Mouse (Mus musculus): ENCODE data around the gene Dtnb. TPM values are rescaled to one million over a fixed set of nuclear protein-coding genes. Genes with fewer than 3 reads are reported as not detected.

The Dtnb gene
- total RNA-seq, 4 experiments from 2014 or later, result 109 to 123 (median 113) TPM

DNA sequence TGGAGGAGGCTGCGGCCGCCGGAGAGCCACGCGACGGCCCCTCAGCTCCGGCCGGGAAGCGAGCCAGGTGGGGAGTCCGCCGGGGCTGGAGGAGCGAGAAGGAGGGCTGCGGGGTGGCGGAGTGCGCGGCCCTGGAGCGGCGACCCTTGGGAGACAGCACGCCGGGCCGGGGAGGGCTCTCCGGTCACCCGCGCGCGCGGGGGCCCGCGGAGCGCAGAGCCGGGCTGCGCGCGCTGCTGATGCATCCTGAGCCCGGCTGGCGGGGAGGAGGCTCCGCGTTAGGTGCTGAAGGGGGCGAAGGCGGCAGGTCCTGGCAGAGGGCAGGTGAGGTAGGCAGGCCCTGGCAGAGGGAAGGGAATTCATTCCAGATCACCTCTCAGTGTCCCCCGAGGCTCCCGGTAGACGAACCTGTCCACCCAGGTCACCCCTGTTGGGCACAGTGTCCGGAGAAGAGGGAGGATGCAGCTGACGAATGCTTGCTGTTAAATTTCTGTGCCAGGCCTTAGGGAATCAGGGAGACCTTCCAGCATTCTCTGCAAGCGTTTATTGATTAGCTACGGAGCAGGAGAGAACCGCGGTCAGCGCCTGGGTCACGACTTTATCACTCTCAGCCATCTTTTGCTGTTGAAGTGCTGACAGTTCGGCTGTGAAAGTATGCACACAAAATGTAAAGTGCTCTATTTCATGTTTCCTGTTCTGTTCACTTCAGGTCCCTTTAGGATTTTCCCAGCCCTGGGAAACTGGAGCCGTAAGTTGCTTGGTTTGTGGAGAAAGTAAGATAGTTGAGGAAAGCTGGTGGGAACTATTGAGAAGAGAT is 608 bp downstream of the Dtnb start:
- DNase-seq (ENCODE audit: low spot score in 2 of 2), result peak; percentile 24 to 29

DNA sequence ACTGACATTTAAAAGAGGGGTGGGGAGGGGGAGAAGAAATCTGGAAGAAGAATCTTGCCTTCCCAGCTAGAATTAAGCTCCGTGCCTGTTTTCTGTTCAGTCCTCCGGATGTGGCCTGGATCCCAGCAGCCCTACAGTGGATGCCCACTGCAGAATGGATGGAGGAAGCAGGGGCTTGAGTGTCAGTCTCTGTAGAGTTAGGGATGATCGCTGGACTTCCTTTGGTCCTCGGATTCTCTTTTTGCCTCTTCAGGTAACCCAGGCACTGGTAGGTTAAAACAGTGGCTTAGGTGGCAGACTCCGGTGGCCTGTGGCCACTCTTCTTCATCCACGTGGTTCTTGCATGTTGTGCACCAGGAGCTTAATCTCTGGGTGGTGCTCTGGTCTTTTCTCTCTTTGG is 1.2 kb downstream of the Dtnb start:
- DNase-seq (ENCODE audit: low spot score in 2 of 2), result no peak

DNA sequence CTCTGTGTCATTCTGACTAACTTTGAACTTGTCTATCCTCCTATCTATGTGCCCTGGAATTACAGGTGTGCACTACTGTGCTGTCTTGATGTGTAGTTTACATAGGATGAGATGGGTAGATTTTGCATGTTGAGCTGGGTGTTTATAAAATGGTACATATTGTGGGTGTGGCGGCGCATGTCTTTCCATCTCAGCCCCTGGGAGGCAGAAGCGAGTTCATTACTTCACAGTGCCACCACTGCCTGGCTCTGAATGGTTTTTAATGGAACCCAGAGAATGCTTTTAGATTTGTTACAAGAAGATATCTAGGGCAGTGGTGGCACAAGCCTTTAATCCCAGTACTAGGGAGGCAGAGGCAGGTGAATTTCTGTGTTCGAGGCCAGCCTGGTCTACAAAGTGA is 2.5 kb downstream of the Dtnb start:
- DNase-seq (ENCODE audit: low spot score in 2 of 2), result no peak

DNA sequence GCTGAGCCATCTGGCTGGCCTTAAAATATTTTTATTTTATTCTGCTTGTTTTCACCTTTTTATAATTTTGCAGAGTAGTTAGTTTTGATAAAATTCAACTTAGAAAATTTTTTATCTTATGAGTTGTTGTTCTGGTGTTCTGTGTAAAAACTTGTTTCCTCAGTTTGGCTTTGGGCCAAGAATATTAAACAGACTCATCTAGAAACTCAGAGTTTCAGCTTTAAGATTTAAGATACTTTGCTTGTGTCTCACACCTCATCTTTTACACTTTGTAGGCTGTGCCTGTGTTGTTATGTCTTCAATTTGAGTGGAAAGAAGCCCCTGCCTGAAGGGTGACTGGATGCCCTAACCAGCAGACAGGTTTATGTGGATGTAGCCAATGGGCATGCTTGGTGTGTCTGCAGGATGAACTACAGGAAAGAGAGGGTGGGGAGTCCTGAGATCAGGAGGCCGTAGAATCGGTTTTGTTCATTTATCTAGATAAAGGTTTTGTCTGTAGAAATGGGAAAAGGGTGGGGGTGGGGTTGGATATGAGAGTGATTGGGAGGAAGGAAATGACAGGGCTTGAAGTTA is 7.9 kb downstream of the Dtnb start:
- DNase-seq (ENCODE audit: low spot score in 2 of 2), result no peak

DNA sequence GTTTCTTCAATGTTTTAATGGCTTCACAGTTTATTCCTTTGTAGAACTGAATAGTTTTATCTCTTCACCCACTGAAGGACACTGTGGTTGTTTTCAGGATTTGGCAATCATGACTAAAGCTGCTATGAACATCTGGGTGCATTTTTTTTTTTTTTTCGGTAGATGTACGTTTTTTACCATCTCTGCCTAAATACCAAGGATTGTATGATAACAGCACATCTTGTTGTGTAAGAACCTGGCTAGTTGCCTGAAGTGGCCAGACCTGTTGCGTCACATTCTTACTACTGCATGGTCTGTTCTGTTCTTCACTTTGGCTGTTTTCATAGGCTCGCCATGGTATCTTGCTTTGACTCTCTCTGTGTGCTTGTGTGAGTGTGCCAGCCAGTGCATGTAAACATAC is 10.4 kb downstream of the Dtnb start:
- DNase-seq (ENCODE audit: low spot score in 2 of 2), result no peak

DNA sequence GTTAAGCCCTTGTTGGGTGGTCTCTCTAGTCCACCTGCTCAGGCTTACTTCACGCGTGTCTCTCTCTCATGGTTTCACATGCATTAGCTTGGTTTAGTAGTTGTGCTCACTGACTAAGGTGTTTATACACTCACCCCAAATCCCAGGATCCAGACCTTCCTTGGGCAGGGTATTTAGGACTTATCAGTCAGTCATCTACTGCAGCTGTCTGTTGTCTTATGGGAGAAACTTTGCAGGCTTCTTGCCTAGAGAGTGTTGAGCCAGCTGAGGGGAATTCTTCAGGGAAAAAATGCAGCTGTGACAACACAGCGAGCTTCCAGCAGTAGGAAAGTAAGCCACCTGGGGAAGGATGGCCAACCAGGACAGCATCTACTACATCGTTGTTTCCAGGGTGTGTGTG is 13.3 kb downstream of the Dtnb start:
- DNase-seq (ENCODE audit: low spot score in 2 of 2), result no peak

DNA sequence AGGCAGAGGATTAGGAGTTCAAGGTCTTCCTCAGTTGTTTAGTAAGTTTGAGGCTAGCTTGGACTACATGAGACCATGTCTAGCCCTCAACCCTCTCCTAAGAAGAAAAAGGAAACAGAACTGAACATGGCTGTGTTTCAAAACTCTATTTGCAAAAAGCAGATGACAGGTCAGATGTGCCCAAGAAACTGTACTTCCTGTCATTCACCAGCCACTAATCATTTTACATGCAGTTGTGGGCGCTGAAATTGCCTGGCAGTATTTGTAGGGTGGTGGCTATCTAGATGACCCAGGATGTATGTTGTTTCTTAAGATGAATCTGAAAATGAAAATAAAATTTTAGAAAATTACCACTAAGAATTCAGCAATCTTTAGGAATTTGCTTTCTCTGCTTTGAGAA is 14.8 kb downstream of the Dtnb start:
- DNase-seq (ENCODE audit: low spot score in 2 of 2), result no peak

DNA sequence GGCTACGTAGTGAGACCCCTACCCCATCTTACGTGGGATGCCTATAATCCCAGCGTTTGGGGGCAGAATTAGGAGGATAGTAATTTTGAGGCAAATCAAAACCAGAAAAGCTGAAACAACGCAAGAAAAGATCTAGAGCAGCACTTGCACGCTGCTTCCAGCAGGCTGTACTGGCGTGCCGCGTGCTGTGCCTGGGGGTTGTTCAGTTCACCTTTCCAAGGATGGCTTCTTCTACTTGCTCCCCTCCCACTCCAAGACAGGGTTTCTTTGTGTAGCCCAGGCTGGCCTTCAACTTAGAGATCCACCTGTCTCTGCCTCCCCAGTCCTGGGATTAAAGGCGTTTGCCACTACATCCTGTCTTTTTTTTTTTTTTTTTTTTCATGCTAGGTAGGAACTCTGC is 17.9 kb downstream of the Dtnb start:
- DNase-seq (ENCODE audit: low spot score in 2 of 2), result no peak

DNA sequence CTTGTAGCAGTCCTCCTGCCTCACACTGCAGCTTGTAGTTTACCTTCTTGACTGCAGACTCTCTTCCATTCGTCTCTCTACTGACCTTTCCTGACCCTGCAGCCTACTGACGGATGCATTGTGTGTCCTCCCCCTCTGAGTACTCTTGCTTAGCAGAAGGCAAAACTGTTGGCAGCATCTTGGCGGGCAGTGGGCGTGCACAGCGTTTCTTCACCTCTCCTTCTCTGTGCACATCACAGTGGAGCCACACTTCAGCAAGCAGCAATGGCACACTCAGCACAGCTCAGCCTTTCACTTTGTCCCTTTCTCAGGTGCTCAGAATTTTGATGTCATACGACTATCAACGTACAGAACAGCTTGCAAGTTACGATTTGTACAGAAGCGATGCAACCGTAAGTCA is 19.4 kb downstream of the Dtnb start:
- no peak for DNase-seq (ENCODE audit: low spot score in 2 of 2)

DNA sequence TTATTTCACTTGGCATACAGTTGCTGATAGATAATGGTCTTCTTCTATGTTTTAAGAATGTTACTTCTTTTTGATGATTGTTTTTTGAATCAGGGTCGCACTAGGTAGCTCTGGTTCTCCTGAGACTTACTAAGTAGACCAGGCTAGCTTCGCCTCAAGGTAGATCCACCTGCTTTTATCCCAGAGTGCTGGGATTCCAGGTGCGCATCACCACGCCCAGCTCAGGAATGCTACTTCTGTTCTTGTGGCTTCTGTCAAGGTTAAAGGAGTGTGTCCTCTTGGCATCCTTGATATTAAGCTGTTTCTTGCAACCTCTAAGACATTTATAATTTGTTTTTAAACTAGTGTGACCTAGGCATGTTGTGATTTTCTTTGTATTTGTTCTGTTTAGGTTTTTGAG is 30.6 kb downstream of the Dtnb start:
- DNase-seq (ENCODE audit: low spot score in 2 of 2), result no peak

DNA sequence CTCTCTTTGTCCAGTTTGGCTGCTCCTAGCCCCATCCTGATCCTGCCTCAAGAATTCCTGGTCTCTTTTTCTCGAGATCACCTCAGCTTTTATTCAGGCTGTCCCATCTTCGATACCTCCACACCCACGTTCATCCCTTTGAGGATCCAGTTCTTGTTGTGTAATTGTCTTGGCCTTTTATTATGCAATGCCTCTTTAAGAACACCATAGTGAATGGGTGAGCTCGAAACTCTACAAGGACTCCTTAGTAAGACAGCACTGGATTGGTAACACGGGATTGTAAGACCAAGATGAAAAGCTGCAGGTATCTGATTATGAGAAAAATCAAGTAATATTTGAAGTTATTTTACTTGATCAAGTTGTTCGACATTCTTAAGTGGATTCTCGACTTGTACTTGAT is 34.0 kb downstream of the Dtnb start:
- no peak for DNase-seq (ENCODE audit: low spot score in 2 of 2)

DNA sequence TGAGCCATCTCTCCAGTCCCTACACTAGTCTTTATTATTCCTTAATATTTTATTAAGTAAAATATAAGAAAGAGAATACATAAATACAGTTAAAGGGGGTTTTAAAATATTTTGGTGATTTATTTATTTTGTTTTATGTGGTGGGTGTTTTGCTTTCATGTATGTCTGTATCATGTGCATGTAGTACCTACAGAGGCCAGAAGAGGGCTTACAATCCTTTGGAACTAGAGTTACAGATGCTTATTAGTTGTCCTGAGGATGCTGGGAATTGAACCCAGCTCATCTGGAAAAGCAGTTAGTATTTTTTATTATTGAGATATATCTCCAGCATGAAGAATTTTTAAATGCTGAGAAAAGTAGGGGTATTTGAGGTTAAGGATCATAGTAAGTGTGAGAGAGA is 37.6 kb downstream of the Dtnb start:
- no peak for DNase-seq (ENCODE audit: low spot score in 2 of 2)

DNA sequence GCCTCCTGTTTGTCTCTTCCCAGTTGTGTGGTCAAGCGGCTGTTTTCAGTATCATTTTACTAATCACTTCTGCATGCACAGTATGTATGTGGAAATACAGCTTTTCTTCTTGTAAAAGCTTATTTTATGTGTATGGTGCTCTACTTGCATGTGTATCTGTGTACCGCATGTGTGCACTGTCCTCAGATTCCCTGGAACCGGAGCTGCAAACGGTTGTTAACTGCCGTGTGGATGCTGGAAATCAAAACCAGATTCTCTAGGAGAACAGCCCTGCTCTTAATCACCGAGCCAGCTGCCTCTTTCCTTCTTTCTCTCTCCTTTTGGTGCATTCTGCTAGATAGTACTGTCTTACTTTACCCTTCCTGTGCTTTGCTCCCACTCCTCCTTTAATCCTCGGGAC is 39.7 kb downstream of the Dtnb start:
- DNase-seq (ENCODE audit: low spot score in 2 of 2), result no peak

DNA sequence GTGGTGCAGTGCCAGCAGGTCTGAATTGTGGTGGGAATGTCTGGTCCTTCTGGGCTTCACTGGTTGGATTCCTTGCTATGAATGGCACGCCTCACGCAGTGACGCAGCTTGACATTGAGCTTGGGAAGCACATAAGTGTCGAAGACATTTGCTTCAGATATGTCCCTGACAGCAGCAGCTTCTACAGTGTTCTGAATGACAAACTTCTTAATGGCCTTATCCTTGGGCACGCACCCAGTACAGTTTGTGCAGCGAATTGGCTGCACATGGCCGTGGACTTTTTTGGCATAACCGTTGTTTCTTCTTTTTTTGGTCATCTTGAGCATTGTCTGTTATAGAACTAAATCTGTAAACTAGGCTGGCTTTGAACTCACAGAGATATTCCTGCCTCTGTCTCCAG is 42.9 kb downstream of the Dtnb start:
- DNase-seq (ENCODE audit: low spot score in 2 of 2), result no peak

DNA sequence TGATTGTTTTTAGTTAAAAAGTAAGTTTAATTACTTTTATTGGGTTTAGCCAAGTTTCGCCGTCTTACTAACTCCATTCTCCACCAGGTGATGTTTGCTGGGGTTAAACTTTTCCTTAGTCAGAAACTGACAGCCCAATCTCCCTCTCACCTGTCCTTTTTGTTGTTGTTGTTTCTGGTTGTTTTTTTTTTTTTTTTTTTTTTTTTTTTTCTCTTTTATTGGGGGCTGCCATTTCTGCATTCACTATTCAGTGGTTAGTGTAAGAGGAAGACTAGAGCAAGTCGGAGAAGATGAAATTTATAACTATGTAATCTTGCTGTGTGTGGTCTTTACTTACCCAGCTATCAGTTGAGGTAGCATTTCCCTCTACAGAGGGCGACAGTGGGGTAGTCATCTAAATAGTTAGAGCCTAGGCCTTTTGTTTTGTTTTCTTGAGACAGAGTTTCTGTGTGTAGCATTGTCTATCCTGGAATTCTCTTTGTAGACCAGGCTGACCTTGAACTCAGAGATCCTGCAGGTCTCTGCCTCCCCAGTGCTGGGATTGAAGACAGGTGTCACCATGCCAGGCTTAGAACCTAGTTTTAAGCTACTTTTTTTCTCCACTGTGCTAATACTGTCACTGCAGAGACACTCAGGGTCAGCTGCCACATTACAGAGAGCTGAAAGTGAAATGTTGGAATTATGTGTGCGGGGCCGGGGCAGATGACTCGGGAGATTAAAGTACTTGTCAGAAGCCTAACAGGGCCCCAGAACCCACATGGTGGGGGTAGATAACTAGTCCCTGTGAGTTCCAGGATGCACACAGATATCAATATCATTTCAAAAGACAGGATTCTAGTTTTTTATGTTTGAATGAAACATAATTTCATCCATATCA is 46.2 kb downstream of the Dtnb start:
- no peak for DNase-seq (ENCODE audit: low spot score in 2 of 2)

DNA sequence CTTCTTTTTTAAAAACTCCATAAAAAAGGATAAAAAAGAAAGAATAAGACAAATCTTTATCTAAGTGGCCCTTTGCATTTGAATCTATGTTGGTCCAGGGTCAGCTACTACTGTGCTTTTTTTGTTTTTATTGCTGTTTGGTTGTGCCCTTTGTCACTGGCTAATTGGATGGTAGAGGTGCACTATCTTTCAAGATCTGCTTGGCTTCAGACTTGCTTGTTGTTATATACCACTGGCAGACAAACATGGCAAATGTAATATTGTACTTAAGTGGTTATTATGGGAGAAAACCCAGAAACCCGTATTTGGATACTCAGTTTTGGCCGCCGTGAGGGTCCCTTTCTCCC is 46.8 kb downstream of the Dtnb start:
- no peak for DNase-seq (ENCODE audit: low spot score in 2 of 2)

DNA sequence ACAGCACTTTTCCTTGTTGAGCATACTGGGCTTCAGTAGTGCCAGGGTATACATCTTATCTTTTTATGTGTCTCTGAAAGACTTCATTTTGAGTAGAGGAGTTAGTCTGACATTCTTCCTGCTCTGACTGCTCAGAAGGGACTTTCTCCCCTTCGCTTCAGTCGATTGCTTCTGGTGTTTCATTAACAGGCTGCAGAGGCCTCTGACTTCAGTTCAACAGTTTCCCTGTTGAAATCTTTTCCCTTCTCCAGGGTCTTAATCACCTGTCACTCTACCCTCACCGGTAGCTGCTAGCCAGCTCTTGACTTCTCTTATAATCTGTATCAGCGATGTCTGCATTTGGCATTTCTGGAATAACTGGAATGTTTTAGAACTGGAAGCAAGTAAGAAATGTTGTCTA is 54.7 kb downstream of the Dtnb start:
- no peak for DNase-seq (ENCODE audit: low spot score in 2 of 2)

DNA sequence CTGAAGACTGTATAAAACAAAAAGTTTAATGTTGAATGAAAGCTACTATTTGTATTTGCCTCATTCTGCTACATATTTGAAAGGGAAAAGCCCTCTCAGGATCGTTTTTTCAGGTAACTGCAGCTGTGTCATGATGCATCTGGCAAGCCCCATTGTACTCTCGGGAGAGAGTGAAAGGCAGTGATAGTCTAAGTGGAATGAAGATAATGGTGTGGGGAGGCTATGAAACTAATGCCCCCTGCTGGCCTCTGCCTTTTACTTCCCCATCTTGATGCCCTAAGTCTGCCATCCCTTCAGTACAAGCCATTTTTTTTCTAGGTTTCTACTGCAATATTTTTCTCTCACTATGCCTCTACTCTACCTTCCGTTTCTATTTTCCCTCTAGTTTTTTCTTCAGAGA is 69.8 kb downstream of the Dtnb start:
- no peak for DNase-seq (ENCODE audit: low spot score in 2 of 2)

DNA sequence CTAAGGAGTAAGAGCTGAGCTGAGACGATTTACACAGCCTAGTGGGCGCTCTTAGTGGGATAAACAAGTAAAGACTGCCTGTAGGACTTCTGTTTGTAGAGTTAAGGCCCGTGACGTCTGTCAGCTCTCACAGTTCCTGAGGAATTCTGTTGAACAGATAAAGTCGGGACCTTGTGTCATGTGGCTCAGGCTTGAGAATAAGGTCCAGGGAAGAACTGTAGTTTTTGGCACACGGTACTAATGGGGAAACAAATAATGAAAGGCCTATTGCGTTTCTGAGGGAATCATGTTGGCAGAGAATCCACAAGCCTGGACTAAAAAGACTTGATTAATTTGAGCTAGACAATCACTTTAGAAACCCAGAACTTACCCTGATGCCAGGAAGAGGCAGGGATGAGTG is 84.6 kb downstream of the Dtnb start:
- no peak for DNase-seq (ENCODE audit: low spot score in 2 of 2)

DNA sequence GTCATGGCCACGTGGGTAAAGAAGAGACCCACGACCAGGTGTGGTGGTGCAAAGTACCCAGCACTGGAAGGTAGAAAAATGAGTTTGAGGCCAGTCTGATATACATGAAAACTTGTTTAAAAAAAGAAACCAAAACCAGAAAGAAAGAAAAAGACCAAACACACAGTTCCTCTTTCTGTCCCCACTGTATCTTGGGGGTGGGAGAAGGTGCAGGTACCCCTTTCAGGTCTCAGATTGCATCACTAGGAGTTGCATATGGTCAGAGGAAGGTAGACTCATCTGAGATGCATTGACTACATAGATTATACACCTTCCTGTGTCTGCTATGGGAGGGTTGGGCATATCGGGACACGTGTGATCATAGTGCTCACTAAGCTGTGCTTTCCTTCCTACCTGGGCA is 85.1 kb downstream of the Dtnb start:
- DNase-seq (ENCODE audit: low spot score in 2 of 2), result no peak

DNA sequence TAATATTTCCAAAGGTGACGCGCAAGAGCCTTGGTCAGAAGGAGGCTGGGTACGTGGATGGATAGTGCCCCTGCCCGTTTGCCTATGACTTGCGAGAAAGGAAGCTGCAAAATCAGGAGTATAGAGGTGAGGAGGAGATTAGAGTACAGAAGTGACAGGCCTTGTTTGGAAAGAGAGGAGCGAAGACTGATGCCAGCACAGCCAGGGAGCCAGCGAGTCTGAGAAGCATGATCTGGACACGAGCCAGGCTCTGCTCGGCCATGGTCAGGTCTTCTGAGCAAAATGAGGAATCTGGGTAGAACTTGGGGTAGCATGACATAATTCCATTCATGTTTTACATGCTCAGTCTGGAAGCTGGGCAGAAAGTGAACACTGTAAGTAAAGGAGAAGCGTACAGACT is 85.6 kb downstream of the Dtnb start:
- DNase-seq (ENCODE audit: low spot score in 2 of 2), result no peak

DNA sequence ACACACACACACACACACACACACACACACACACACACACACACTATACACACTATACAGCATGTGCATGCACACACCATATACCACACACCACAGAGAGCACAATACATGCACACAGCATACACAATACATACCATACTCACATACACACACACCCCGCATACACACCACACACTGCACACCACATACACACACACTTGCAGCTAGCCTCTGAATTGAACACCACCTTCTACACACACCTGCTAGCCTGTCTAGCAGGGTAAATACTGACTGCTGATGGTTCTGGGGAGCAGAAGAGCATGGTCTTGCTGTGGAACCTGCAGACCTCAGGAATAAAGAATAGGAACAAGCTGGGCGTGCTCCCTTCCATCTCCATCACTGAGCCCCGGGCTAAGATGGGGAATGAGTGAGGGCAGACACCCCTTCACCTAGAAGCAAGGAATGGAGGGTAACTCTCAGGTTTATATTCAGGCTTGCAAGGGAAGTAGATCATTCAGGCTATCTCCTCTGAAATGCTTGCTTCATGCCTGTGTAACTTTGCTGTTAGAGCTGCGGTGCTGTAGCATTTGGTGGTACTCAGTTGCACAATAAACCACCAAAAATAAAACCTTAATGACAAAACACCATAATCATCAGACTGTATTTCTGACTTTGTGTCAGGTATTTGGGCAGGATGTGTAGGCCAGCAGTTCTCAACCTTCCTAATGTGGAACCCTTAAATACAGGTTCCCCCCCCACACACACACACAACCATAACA is 87.6 kb downstream of the Dtnb start:
- no peak for DNase-seq (ENCODE audit: low spot score in 2 of 2)
